Mouse (Mus musculus) retina, postnatal 7 days (tissue): Measurements from ENCODE around the gene Ilf3.
A peak's percentile ranks its signal among the peaks of the same experiment; 100 is the strongest.

Experiments
- DNase-seq: peaks from one replicate; pipeline ENCODE4 v3.0.0-alpha.2; 2012; ENCODE audit warnings: low read depth, low spot score

Gene Ilf3

DNA sequence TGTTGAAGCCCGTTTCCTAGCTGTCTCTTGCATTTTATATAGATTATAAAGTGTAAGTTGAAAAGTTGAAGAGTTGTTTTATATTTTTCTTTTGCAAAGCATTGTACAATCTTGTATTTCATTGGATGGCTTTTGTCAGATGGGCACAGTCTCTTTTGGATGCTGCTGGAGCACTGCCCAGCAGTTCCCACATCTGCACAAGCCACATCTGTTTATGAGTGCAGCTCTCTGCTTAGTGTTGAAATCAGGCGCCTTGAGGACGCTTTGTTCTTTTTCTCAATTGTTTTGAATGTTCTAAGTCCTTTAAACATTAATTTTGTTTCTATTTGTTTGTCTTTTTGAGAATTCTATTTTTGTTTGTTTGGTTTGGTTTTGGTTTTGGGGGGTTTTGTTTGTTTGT lies 70.5 kb downstream of the Ilf3 start:
- DNase-seq: no peak

GRCm38 (mm10) chr9:21439456-21439855 lies 71.8 kb downstream of the Ilf3 start:
- no peak for DNase-seq

- no peak for DNase-seq
Measured at GRCm38 (mm10) chr9:21439914-21440313, 72.2 kb downstream of the Ilf3 start.

DNA sequence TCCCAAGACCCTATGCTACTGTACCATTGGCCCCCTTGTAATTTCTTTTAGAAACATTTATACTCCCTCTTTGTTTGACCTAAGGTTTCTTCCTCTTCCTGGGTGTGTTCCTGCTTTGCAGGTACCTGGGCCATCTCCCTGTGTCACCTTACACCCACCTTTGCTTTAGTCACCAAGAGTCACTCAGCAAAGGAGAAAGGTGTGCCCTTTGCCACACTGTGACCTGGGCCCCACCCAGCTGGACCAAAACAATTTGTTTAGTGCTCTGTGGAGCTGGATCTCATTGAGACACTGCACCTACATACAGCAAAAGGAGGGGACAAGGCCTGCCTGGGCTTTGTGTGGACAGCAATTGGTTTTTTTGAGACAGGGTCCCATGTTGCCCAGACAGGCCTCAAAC lies 72.7 kb downstream of the Ilf3 start:
- no peak for DNase-seq

- no peak for DNase-seq
Measured at GRCm38 (mm10) chr9:21443853-21444252, 76.2 kb downstream of the Ilf3 start.

GRCm38 (mm10) chr9:21444574-21444973 lies 76.9 kb downstream of the Ilf3 start:
- no peak for DNase-seq

- DNase-seq: no peak
Measured at GRCm38 (mm10) chr9:21445081-21445744, 77.5 kb downstream of the Ilf3 start.

DNA sequence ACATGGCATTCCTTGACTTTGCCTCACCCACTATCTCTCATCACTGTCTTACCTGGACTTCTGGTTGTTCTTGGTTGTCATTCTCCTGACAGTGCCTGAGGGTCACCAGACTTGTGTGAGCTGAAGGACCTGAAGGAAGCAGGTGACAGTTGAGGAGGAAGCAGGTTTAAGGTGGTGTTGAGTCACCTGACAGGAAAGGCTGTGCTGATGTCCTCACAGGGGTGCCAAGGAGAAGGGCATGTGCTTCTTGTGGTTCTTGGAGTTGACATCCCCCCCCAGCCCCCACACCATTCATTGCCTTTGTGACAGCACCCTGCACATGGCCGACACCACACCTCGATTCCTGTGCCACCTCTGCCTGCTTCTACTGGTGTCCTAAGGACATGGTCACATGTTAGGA lies 80.1 kb downstream of the Ilf3 start:
- no peak for DNase-seq

DNA sequence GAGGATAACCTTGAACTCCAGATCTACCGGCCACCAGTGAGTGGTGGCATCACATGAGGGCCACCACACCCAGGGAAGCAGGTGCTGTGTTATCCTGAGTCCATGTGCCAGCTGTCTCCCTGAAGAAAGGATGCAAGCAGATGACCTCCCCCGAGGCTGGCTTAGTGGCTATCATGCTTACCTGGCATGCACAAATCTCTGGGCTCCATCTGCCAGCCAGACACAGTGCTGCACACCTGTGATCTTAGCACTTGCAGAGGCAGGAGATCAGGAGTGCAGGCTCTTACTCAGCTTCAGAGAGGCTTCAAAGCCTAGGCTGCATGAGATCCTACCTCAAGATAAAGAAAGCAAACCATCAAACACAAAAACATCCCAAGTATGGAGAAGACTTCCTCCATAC lies 82.0 kb downstream of the Ilf3 start:
- DNase-seq: peak; percentile 21

DNA sequence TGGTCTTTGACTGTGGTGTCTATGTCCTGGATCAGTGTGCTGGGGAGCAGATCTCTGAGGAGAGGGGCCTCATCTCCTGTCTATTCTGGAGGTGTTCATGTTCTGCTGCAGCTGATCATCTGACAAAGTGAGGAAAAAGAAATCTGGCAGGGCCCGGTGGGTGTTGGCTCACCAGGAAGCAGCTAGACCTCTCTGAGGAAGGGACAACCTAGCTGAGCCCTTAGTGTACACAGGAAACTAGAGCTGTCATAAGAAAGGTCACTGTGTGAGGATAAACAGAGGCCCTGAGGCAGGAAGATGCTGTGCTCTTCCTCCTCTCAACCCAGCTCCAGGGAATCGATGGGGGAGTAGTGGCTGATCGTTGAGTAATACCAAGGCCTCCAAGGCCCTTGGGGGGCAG lies 82.6 kb downstream of the Ilf3 start:
- DNase-seq: no peak

- DNase-seq: no peak
Measured at GRCm38 (mm10) chr9:21451391-21451790, 83.7 kb downstream of the Ilf3 start.

- no peak for DNase-seq
Measured at GRCm38 (mm10) chr9:21451870-21452269, 84.2 kb downstream of the Ilf3 start.

DNA sequence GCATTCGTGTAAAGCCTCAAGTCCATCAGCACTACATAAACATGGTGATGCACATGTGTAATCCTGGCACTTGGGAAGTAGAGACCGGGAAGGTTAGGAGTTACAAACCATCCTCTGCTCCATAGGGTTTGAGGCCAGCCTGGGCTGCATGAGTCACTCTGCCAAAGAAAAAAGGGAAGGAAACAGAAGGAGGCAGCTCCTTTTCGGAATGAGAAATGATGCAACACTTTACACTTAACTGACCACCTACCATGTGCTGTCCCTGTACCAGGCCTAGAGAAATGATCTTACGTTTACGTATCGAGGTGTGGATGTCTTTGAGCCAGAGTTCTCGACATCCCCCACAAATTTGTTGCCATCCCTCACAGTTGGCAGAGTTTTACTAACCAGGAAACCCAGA lies 85.3 kb downstream of the Ilf3 start:
- DNase-seq: no peak

- DNase-seq: no peak
Measured at GRCm38 (mm10) chr9:21453459-21453858, 85.8 kb downstream of the Ilf3 start.

- no peak for DNase-seq
Measured at GRCm38 (mm10) chr9:21454556-21454955, 86.9 kb downstream of the Ilf3 start.
